Mouse (Mus musculus) embryonic fibroblast, embryonic 13.5 days (primary cell): ENCODE measurements around the gene Gli3.

Experiments
- CTCF ChIP-seq: IDR thresholded peaks from 2 replicates; pipeline ENCODE4 v1.5.1; 2011; ENCODE audit warnings: mild to moderate bottlenecking, control low read depth, low read length, moderate library complexity, borderline replicate concordance; ENCODE audit not compliant: insufficient read depth
- POLR2A ChIP-seq: IDR thresholded peaks from 2 replicates; pipeline ENCODE4 v1.6.1; 2011; ENCODE audit warnings: low read depth, mild to moderate bottlenecking, control low read depth, low read length, moderate library complexity

GRCm38 (mm10) chr13:15421182-15421750 is 41.8 kb upstream of the Gli3 start:
- TF ChIP-seq CTCF = no peak
- TF ChIP-seq POLR2A = no peak
